Mouse (Mus musculus) lung, postnatal 25 days (tissue): ENCODE data around the gene Mettl16.
"Not testable (repeated sequence)": the region's sequence is repeated elsewhere in the genome, so short reads cannot be mapped to it uniquely, and the experiment has no call there.

Experiments used
- DNase-seq: peaks from one replicate; pipeline ENCODE4 v3.0.0; 2022; ENCODE audit warnings: low spot score

Gene Mettl16

DNA sequence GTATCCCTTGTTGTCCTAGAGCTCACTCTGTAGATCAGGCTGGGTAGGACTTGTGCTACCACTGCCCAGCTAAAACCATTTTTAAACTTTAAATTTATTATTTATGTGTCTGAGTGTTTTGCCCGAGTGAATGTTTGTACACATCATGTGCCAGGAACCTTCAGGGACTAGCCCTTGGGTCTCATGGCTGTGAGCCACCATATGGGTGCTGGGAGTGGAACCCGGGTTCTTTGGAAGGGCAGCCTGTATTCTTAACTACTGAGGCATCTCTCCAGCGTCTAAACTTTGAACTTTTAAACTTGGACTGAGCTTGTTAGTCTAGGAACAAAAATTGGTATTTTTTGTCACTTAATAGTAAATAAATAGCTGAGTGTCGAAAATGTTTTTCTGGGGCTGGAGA is 22.2 kb downstream of the Mettl16 start:
- no peak for DNase-seq

DNA sequence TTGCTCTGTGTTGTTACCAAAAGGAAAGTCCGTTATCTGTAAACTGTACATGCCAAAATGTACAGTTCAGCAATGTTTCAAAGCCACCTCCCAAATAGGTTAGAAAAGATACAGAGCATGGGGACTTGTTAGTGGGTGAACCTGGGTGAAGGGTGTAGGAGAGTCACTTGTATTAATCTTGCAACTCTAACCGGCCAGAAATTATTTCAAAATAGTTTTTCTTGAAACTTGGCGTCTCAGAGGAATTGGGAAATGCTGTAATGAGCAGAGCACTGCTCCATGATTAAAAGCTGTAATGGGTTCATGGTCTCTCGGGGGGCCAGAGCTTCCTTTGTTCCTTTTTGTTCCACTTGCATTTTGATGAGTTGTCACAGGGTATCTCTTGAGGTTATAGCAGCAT is 30.0 kb downstream of the Mettl16 start:
- no peak for DNase-seq

DNA sequence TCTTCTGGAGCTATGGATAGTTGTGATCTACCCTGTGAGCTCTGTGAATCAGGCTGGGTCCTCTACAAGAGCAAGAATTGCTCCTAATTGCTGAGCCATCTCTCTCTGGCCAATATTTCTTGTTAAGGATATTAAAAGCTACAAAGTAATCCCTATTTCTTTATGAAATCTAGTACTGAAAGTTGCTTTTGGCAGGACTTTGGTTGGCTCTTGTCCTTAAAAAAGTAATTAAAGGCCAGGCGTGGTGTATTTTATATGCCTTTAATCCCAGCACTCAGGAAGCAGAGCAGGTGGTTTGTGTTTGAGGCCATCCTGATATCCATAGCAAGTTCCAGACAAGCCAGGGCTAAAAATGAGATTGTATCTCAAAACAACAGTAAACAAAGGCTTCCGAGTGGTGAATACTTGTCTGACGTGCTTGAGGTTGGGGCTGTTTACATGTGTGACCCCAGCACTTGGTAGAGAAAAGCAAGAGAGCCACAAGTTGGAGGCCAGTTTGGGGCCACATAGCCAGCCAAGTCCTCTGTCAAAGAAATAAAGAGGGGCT is 33.5 kb downstream of the Mettl16 start:
- no peak for DNase-seq

DNA sequence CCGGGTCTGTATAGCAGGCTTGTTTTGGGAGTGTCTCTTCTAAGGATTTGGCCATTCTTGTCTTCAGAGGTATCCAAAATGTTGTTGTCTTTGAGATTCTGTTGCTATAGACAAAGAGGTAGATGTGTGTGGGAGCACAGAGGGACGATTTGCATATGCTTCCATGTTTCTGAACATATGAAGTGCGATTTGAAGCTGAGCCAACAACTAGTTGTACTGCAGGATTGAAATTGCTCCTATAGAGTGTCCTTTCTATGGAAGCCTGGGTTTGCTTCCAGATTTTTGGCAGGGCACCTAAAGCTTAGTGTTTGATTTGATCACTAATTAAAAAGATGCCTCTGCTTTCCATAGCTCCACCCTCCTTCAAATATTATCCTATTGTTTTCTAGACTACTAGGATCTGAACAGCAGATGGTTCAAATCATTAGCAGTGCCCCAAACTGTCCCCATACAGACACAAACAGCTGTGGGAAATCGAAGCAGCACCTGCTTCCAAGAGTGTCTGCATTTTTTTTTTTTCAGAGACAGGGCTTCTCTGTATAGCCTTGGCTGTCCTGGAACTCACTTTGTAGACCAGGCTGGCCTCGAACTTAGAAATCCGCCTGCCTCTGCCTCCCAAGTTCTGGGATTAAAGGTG is 36.7 kb downstream of the Mettl16 start:
- DNase-seq: no peak

DNA sequence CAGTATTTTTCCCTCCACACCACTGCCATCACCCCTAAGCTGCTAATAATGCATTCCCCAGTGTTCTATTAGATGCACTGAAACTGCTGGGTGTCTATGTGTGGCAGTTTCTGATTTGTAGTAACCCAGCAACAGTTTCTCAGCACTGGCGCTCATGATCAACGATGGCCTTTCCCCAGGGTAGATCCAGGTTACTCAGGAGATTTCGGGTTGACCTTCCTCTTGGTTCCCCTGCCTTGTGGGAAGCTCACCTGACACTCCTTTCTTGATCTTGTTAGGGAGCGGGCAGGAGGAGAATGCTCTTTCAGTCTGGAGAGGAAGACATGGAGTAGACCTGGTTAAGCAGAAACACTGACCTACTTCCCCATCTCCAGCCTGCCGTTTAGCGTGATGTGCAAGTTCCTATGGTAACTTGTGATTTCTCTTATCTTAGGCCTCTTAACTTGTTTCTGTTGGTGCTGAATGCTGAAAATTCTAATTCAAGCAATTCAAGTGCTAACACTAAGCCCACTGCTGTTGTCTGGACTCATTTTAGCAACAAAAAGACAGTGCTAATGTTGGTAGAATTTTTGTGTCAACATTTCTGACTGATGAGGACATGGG is 37.7 kb downstream of the Mettl16 start:
- DNase-seq: no peak

DNA sequence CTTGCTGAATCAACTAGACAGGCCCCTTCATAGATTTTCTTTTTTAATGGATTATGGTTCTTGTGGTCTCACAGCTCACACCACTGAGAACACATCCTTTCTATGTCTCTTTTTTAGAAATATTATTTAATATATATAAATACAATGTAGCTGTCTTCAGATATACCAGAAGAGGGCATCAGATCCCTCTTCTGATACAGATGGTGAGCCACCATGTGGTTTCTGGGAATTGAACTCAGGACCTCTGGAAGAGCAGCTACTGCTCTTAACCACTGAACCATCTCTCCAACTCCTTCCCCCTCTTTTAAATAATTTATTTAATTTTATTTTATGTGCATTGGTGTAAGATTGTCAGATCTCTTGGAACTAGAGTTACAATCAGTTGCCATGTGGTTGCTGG is 39.5 kb downstream of the Mettl16 start:
- no peak for DNase-seq

DNA sequence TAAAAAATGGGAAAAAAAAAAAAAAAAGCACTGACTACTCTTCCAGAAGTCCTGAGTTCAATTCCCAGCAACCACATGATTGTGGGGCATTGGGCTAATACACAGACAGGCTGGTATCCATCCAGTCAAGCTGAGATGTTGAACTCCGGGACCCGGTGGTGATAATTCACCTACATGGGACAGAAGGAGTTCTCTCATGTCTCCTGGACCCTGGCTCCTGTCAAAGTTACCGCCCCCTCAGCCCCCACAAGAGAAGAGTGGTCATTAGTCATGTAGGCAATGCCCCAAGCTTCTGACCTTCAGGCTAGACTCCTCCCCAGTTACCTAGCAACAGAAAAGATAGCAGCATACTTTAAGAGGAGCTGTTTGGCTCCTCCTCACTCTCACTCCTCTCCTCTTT is 40.4 kb downstream of the Mettl16 start:
- DNase-seq: not testable (repeated sequence)

DNA sequence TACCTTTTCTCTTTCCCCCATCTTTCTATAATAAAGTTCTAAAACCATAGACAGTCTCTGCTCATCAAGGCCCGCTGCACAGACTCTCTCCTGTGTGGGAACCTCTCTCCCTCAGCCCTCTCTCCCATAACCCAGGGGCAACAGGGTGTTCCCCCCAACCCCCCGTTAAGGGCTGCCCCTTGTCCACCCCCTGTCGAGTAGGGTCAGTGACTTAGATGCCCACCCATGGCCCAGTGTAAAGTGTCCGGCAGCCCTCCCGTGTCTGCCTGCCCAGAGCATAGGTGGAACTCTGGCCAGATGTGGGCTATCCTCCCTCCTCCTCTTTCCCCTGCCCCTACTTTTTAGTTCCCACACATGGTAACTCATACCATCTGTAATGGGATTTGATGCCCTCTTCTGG is 40.9 kb downstream of the Mettl16 start:
- no peak for DNase-seq

DNA sequence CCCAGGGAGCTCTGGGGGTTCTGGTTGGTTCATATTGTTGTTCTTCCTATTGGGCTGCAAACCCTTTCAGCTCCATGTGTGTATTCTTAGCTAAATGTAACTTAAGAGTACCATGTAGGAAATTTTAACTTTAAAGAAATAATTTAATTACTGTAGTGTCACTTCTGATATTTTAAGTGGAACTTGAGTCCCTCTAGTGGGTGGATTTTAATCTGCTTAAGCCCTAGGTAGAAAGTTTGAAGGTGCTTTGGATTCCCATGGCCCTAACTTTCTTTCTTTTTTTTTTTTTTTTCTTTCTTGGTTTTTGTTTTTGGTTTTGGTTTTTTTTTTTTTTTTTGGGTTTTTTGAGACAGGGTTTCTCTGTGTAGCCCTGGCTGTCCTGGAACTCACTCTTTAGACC is 45.2 kb downstream of the Mettl16 start:
- no peak for DNase-seq

DNA sequence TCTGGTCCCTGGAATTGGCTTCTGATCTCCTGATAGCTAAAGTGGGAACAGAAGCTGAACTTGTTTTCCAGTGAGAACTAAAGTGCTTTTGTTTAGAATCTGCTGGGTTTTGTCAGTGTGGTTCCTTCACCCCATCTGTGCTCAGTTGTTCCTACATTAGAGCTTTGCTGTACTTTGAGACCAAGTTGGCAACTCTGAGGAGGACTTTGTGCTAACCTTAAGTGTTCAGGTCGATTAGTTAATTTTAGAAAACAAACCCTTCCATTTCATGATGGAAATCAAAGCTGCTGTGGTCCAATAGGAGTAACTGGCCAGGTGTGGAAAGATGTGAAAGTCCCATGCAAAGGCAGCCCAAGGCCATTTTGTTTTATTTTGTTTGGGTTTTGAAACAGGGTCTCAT is 50.3 kb downstream of the Mettl16 start:
- DNase-seq: no peak

DNA sequence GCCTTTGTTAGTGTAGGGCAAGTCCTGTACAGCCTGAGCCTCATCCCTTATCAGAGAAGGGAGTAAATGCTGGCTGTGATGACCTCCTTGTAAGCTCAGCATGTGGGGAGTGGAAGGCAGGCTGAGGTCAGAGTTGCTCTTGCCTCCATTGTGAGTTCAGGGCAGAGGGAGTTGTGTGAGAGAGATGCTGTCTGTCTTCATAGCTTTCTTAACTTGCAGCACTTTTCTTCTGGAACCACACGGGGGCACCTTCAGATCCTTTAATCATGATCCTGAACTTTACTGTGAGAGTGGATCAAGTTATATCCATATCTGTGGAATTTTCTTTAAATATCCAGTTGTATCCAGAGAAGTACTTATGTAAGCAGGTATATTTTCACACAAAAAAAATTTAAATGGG is 50.8 kb downstream of the Mettl16 start:
- DNase-seq: no peak

DNA sequence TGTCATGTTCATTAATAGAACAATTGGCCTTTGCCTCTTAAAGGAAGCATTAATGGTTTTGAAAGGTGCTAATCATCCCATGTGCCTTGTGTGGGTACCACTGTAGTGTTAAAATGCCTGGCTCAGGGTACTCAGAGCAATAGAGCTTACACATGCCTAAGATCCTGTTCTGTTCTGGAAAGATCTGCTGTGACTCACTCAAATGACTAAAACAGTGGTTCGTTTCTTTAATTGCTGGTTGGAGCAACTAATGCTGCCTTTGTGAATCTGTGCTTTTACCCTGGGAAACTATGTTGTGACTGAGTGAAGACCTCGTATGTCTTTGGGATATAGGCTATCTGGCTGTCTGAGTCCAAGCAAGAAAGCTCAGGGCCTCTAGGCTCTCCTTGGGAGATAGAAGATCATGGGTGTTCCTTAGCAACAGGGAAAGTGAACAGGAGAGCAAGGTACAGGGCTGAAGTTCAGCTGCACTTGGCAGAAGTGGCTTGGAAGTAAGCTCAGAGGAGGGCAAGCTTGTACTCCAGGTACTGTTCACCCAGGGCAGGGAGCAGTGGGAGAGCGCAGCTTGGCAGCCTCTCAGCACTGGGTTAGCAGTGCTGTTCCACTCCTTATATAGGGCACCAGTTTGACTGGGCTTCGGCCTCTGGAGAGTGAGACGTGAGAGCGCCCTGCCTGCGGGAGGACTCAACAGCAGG is 52.3 kb downstream of the Mettl16 start:
- no peak for DNase-seq

DNA sequence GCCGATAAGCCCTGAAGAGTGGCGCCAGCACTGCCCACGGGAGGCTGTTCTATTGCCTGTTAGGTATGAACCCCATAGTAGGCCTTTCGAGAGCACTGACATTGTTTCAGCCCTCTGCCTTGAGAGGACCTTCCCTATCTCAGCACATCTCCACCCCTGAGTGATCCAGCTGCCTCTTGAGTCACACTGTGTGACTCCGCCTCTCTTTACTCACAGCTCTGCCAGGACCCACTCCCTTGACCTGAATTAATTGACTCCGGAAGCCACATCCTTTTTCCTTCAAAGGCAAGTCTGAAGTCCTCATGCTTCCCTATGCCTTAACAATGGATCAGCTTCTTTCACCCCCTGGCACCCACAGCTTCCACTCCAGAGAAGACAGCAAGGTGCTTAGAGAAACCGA is 55.5 kb downstream of the Mettl16 start:
- peak; percentile 54 for DNase-seq

DNA sequence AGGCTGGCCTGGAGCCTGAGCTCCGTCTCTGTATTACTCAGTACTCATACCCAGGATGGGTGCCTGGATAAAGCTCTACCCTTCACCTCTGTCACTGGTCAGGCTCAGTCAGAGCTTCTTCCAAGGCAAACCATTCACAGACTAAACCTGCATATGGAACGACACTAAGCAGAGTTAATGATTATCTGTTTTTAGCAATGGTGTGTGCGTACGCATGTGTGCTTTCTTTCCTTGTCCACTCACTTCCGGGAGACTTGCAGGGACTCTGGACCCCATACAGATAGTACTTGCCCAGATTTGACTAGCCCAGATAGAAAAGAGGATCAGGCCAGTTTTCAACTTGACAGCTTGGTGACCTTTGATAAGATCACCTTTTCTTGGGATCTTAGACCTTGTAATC is 56.1 kb downstream of the Mettl16 start:
- DNase-seq: no peak

DNA sequence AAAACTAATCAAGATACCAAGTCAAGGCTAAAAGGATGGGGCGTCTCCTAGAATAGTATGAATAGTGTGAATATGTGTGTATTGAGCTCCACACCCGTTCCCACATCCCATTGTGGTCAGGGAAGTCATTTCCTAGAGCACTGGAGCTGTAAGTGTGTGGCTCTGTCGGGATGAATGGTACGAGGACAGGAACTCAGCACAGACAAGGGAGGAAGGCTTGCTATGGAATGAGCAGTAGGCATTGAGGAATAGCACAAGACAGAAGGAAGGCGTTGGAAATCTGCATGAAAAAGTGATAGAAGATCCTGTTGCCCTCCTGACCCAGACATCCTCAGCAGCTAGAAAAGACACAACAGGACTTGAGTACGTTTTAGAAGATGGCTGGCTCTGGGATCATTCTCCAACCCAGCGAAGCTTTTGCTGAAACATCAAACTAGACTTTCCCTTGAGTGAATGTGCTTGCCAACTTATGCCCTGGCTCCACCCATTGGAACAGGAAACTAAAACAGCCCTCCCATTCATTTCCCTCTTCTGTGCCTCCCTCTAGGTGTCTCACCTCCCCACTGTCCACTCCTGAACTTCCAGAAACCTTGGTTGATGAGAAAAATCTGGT is 57.3 kb downstream of the Mettl16 start:
- DNase-seq: no peak

DNA sequence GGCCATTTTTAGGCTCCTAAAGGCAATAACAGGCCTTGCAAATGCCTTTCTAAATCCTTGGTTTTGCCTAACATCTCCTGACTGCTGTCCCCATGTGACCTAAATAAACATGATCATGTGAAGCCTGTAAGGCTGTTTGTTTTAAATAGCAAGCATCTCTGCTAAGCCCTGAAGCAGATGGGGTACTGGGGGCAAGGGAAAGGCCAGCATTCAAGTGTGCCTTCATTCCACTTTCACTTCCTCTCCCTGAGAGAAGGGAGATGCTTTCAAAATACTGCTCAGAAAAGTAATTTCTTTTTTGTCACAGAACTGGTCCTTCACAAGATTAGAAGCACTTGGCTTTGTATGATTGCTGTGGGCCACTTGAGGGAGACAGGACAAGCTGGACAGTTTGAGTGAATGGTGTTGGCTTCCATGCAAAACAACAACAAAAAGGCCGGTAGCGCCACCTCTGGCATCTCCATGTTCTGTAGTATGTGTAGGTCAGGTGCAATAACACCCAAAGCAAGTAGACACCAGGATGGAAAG is 57.8 kb downstream of the Mettl16 start:
- DNase-seq: no peak

DNA sequence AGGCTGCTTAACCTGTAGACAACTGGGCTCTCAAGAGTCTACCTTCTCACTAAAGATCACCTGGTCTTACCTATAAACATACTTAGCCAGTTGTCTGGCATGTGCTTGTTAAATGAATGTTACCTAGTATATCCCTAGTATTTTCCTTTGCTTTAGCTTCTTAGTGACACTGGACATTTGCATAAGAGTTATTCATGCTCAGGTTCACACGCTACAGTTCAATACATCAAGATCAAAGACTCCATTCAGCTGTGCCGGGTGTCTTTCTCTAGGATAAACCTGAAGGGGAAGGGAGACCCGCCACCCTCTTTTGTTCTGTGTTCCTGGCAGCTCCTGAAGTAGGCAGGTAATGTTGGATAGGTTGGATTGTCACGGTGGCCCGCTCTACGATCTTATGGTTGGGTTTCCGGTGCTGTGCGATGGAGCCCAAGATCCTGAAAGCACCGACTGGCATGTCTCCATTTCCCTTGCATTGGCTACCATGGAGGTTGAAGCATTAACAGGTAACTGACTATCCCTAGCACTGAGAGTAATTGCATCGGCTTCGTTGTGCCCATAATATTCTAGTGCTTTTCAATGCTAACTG is 58.4 kb downstream of the Mettl16 start:
- DNase-seq: no peak

DNA sequence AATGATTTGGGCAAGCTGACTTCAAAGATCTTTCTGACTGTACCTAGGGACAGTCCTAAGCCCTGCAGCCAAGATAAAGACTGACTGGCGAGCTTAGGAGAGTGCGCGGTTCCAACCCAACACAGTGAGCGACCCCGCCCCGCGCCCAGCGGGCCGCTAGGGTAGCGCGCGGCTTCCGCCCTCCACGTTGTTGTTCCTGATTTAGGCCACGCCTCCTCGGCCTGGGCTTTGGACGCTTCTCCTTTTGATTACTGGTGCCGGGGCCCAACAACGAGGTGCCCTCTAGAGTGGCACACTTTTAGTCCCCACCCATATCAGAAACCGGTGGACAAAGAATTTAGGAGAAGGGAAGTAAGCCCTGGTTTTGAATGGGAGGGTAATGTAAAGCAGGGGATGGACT is 59.2 kb downstream of the Mettl16 start:
- peak; percentile 90 for DNase-seq

DNA sequence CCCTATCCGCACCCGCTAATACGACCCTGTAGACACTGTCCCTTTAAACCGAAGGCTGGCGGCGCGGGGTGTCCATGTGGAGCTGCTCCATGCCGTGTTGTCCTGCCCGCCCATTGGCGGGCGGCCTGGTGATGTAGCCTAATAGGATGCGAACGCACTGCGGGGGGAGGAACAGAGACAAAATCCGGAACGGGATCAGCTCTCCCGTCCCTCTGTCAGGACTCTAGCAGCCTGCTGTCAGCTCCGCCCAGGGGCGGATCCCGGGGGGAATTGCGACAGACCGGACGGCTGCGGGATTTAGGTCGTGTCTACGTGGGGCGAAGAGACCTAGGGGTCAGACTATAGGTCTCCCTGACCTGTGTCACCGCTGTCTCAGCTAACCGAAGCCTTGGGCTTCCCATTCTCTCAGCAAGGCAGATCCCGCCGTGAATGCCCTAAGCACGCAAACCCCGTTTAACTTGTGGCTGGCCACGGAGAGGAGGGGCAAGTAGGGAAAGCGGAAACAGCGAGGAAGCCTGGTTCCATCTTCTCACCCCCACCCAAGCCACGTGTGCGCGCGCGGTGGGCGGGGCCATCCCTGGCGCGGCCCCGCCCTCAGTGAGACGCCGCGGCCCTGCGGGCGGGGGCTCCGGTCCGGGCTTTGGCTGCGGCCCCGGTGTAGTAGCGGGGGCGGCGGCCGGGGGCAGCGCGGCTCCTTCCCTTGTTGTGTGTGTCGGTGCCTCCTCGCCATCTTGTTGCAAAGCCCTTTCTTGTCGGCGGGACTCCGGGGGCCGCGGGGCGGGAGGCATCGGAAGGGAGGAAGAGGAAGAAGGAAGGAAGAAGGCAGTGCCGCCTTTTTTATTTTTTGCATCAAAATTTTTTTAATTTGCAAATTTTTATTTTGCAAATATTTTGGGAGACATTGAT is 59.9 kb downstream of the Mettl16 start, which contains the start of gene Mnt:
TSS of gene Mnt (plus strand) at position 665 of the 906 bp plus-strand sequence.
- peak; percentile 100 for DNase-seq

DNA sequence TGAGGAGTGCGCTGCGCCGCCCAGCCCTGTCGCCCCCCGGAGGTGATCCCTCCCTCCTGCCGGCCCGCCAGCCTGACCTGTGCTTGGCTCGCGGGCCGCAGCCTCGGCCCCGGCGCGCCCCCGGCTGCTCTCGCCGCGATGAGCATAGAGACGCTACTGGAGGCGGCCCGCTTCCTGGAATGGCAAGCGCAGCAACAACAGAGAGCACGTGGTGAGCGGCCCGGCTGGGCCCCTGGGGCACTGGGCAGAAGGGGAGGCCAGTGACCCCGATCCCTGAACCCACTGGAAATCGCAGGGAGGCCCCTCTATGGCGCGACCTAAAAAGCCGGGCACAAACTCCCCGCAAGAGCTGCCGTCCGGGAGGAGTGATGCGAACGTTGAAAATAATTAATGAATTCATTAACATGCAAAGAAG is 60.6 kb downstream of the Mettl16 start:
- peak; percentile 38 for DNase-seq
